Mouse (Mus musculus) thymus, adult 2 months (tissue): ENCODE data around the gene Amt.

ENCODE experiments used
- CTCF ChIP-seq: fragments of 200-500 bp; IDR thresholded peaks from 2 replicates; pipeline ENCODE4 v1.5.1; 2012; ENCODE audit warnings: mild to moderate bottlenecking, control low read depth, low read length, moderate library complexity, borderline replicate concordance; ENCODE audit not compliant: control insufficient read depth, poor library complexity, insufficient read depth; ENCODE audit errors: extremely low read depth
- POLR2A ChIP-seq: fragments of 200-500 bp; IDR thresholded peaks from 2 replicates; pipeline ENCODE4 v1.6.1; 2012; ENCODE audit warnings: mild to moderate bottlenecking, low read length, control low read depth, moderate library complexity; ENCODE audit not compliant: control insufficient read depth, poor library complexity, insufficient read depth; ENCODE audit errors: extremely low read depth

DNA sequence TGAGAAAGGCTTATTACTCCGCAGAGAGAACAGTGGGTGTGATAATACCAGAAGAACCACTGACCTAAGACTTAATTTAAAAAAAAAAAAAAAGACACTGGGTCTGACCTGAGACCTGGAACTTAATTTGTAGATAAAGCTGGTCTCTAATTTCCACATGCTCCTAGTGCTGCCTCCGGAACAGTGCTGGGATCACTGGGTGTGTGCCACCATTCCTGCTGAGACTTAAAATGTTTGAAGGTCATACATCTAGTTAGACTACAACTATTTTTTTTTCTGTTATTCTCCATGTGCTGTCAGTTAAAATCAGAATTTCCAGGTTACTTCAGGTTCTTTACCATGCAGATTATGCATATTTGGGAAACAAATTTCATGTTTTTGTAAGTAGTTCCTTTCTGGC lies 11.5 kb downstream of the Amt start:
- TF ChIP-seq POLR2A (no peak), CTCF (no peak)
